Mouse (Mus musculus) hindbrain, embryonic 14.5 days (tissue): ENCODE measurements around the gene Lmo1. TPM values are rescaled to one million over a fixed set of nuclear protein-coding genes. Genes with fewer than 3 reads are reported as not detected.
"Not testable (repeated sequence)": the region's sequence is repeated elsewhere in the genome, so short reads cannot be mapped to it uniquely, and the experiment has no call there.

Experiments
- ATAC-seq: fragments of 200-750 bp; cut with Nextera tagmentation; 2 replicates; pipeline ENCODE4 v1.8.0; 2017; ENCODE audit warnings: moderate number of reproducible peaks, mild to moderate bottlenecking, moderate TSS enrichment, moderate library complexity; ENCODE audit not compliant: low FRiP score
- DNase-seq: peaks from one replicate; pipeline ENCODE4 v3.0.0-alpha.2; 2015; ENCODE audit warnings: low spot score
- H3K27ac ChIP-seq: fragments of 300-500 bp; sonication (generic); 2 replicates; pipeline ENCODE4 v1.5.1; 2014; ENCODE audit warnings: mild to moderate bottlenecking, moderate library complexity
- H3K27me3 ChIP-seq: fragments of 300-500 bp; sonication (generic); 2 replicates; pipeline ENCODE4 v1.6.1; 2014; ENCODE audit warnings: mild to moderate bottlenecking, low read length, mixed read lengths; ENCODE audit not compliant: control insufficient read depth, insufficient read depth
- H3K36me3 ChIP-seq: fragments of 300-500 bp; sonication (generic); replicated peaks from 2 replicates; pipeline ENCODE4 v1.6.1; 2014; ENCODE audit not compliant: control insufficient read depth, insufficient read depth
- H3K4me1 ChIP-seq: fragments of 300-500 bp; sonication (generic); replicated peaks from 2 replicates; pipeline ENCODE4 v1.6.1; 2014; ENCODE audit warnings: antibody characterized with exemption, low read length, mixed read lengths; ENCODE audit not compliant: control insufficient read depth, insufficient read depth
- H3K4me2 ChIP-seq: fragments of 300-500 bp; sonication (generic); replicated peaks from 2 replicates; pipeline ENCODE4 v1.6.1; 2014; ENCODE audit warnings: mild to moderate bottlenecking, moderate library complexity
- H3K4me3 ChIP-seq: fragments of 300-500 bp; sonication (generic); replicated peaks from 2 replicates; pipeline ENCODE4 v1.5.1; 2014; ENCODE audit warnings: mild to moderate bottlenecking, low read length
- H3K9ac ChIP-seq: fragments of 300-500 bp; sonication (generic); 2 replicates; pipeline ENCODE4 v1.6.1; 2014
- H3K9me3 ChIP-seq: fragments of 300-500 bp; sonication (generic); 2 replicates; pipeline ENCODE4 v1.6.1; 2016; ENCODE audit warnings: low read length; ENCODE audit not compliant: control insufficient read depth
- WGBS: fragments of 180-500 bp; shearing (Covaris S2); extraction: QIAGEN DNeasy Blood & Tissue Kit; methylation state at CpG from one replicate; pipeline ENCODE4 v1.1.7; 2014; 5-methylcytosine and 5-hydroxymethylcytosine counted together
- polyA plus RNA-seq: library from polyadenylated mRNA; unstranded; fragments of >200 nt; fragmentation: Nextera tagmentation; extraction: Ambion mirVana; gene quantifications from 2 replicates; pipeline ENCODE4 v1.2.1, GENCODE M21; 2014

Gene Lmo1
- polyA plus RNA-seq, 1 experiment from 2014 or later, result 55.2 TPM

- Histone ChIP-seq H3K9ac (no peak overlapping the region), H3K4me3 (no peak overlapping the region), H3K4me2 (no peak overlapping the region), H3K27me3 (no peaks in the 10 kb centered on the region), H3K27ac (no peak overlapping the region), H3K36me3 (no peaks in the 10 kb centered on the region), H3K4me1 (0 out of 2 replicates have a peak, but pooled peaks cover 2% of the 10 kb centered on the region), H3K9me3 (no peaks in the 10 kb centered on the region)
- DNase-seq (no peak), ATAC-seq (no peak)
- WGBS, result 71% methylated on average over 1 of the region's 1 CpGs
Measured at GRCm38 (mm10) chr7:109104894-109105293, 70.1 kb downstream of the Lmo1 start.

GRCm38 (mm10) chr7:109101167-109101566 lies 73.8 kb downstream of the Lmo1 start:
- 91% methylated on average over 3 of the region's 3 CpGs for WGBS
- ATAC-seq (no peak), DNase-seq (no peak)
- H3K27ac ChIP-seq, result no peak overlapping the region
- no peaks in the 10 kb centered on the region for H3K36me3 ChIP-seq
- no peak overlapping the region for H3K4me2 ChIP-seq
- no peak overlapping the region for H3K4me3 ChIP-seq
- H3K27me3 ChIP-seq, result no peaks in the 10 kb centered on the region
- H3K4me1 ChIP-seq, result no peaks in the 10 kb centered on the region
- H3K9me3 ChIP-seq, result no peaks in the 10 kb centered on the region
- H3K9ac ChIP-seq, result no peak overlapping the region

- WGBS, result 27% methylated on average over 6 of the region's 6 CpGs
- H3K4me1 ChIP-seq, result no peaks in the 10 kb centered on the region
- no peaks in the 10 kb centered on the region for H3K27me3 ChIP-seq
- H3K4me2 ChIP-seq, result no peak overlapping the region
- ATAC-seq, result peak; percentile 57; the same call in 1 of the 2 replicates
- H3K9ac ChIP-seq, result no peak overlapping the region
- H3K9me3 ChIP-seq, result no peaks in the 10 kb centered on the region
- H3K36me3 ChIP-seq, result no peaks in the 10 kb centered on the region
- DNase-seq, result peak; percentile 70
- H3K27ac ChIP-seq, result no peak overlapping the region
- H3K4me3 ChIP-seq, result no peak overlapping the region
Measured at GRCm38 (mm10) chr7:109098145-109099018, 76.6 kb downstream of the Lmo1 start.

- no peak overlapping the region for H3K27ac ChIP-seq
- H3K4me3 ChIP-seq, result no peak overlapping the region
- 84% methylated on average over 7 of the region's 7 CpGs for WGBS
- H3K36me3 ChIP-seq, result no peaks in the 10 kb centered on the region
- H3K9ac ChIP-seq, result no peak overlapping the region
- no peak overlapping the region for H3K4me2 ChIP-seq
- DNase-seq, result no peak
- ATAC-seq, result no peak
- H3K9me3 ChIP-seq, result no peaks in the 10 kb centered on the region
- H3K4me1 ChIP-seq, result no peaks in the 10 kb centered on the region
- H3K27me3 ChIP-seq, result no peaks in the 10 kb centered on the region
Measured at GRCm38 (mm10) chr7:109097203-109097602, 77.8 kb downstream of the Lmo1 start.

- no peak for ATAC-seq
- WGBS, result 84% methylated on average over 4 of the region's 4 CpGs
Measured at GRCm38 (mm10) chr7:109096618-109097017, 78.4 kb downstream of the Lmo1 start.

GRCm38 (mm10) chr7:109094294-109094693 lies 80.7 kb downstream of the Lmo1 start:
- Histone ChIP-seq H3K27me3 (no peaks in the 10 kb centered on the region), H3K4me3 (no peak overlapping the region), H3K4me1 (no peaks in the 10 kb centered on the region), H3K27ac (no peak overlapping the region), H3K9me3 (no peaks in the 10 kb centered on the region), H3K36me3 (no peaks in the 10 kb centered on the region), H3K9ac (no peak overlapping the region), H3K4me2 (no peak overlapping the region)
- WGBS, result 91% methylated on average over 7 of the region's 7 CpGs
- DNase-seq (no peak), ATAC-seq (no peak)

More at GRCm38 (mm10) chr7:109096618-109097017, 78.4 kb downstream of the Lmo1 start:
- H3K27ac ChIP-seq, result no peak overlapping the region
- DNase-seq, result no peak
- no peaks in the 10 kb centered on the region for H3K4me1 ChIP-seq
- no peaks in the 10 kb centered on the region for H3K36me3 ChIP-seq
- H3K9ac ChIP-seq, result no peak overlapping the region
- no peak overlapping the region for H3K4me3 ChIP-seq
- H3K4me2 ChIP-seq, result no peak overlapping the region
- no peaks in the 10 kb centered on the region for H3K27me3 ChIP-seq
- no peaks in the 10 kb centered on the region for H3K9me3 ChIP-seq

GRCm38 (mm10) chr7:109091316-109091715 lies 83.7 kb downstream of the Lmo1 start:
- not testable (repeated sequence) for H3K36me3 ChIP-seq, H3K27ac ChIP-seq, H3K27me3 ChIP-seq, DNase-seq, ATAC-seq, H3K4me3 ChIP-seq, H3K9ac ChIP-seq, H3K9me3 ChIP-seq, H3K4me1 ChIP-seq, H3K4me2 ChIP-seq
- 100% methylated on average over 2 of the region's 2 CpGs for WGBS

Other genes starting within 250 kb of the Lmo1 start
- not detected in 2 replicates for gene Nlrp10, start 245.0 kb downstream of the Lmo1 start, polyA plus RNA-seq
- 83.1 and 90.8 TPM in 2 replicates for gene Eif3f, start 240.8 kb downstream of the Lmo1 start, polyA plus RNA-seq
- gene Tub, start 224.9 kb downstream of the Lmo1 start, polyA plus RNA-seq, result 52.9 and 62.0 TPM in 2 replicates
- gene Ric3, start 91.9 kb downstream of the Lmo1 start, polyA plus RNA-seq, result 33.3 and 34.4 TPM in 2 replicates